Mouse (Mus musculus): Measurements from ENCODE around the gene Bend6. TPM values are rescaled to one million over a fixed set of nuclear protein-coding genes. Genes with fewer than 3 reads are reported as not detected.

Gene Bend6
- polyA plus RNA-seq, 1 experiment from 2014 or later, result 0.21 TPM

DNA sequence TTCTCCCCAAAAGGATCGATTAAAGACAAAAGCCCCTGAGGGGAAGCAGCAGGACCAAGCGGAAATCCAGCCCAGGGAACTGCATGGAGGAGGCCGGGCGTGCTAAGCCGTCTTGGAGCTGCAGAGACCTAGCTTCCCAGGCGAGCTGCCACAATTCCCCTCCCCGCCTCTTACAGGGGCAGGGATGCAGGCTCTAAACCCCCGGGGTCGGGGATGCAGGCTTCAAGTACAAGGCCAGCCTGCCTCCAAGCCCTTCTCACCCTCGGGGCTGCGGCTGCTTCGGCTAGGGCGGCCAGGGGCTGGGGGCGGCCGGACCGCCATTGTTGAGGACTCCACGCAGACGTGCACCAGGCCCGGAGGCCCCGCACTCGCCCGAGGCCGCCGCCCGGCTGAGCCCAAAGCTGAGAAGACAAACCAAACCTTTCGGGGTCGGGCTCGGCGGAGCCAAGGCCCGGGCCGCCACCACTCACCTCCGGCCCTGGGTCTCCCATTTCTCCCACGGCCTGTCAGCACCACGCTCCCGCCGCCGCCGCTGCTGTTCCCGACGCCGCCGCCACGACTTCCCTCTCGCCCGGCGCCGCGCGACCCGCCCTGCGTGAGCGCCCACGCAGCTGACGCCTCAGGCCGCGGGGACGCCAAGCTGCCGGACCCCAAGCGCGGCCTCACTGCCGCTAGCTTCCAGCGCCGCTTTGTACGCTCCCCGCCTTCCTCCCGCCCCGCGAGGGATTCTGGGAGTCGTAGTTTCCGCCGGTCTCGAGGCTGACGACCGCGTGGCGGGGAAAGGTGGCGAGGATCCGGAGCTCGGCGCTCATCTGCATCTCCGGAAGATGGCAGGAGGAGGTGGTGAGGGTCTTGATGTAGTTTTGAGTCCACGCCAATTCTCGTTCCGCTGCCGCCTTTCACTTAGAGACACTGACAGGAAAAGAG lies 93.5 kb downstream of the Bend6 start, which contains the start of gene Zfp451:
Zfp451 (minus strand) TSS at position 728 of the 927 bp plus-strand sequence.
- WGBS, result under 1% methylated on average over 85 of the region's 85 CpGs
- H3K4me1 ChIP-seq (ENCODE audit: insufficient read depth), result peaks cover 8% of the 10 kb centered on the region; the same call in 1 of the 2 replicates

DNA sequence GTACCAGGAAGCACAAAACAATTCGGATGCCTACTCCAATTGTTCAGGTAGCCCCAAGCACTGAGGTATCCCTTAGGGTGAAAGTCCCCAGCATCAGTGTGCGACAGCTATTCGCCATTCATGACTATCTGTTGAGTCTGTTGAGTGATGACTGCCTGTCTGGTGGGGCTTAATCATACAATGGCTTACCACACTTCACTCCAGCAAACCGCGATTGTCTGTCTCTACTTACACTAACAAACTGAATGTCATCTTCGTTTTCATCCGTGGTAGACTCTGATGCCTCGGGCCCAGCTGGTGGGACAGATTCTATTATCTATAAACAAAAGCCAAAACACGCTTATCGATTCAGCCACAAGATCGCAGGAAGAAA lies 94.1 kb downstream of the Bend6 start:
- Histone ChIP-seq H3K27ac (ENCODE audit: low read depth) (peak overlapping the region; percentile 93), H3K9ac (peak overlapping the region; percentile 98), H3K36me3 (ENCODE audit: insufficient read depth) (peaks cover 31% of the 10 kb centered on the region), H3K4me1 (ENCODE audit: insufficient read depth) (peaks cover 8% of the 10 kb centered on the region; the same call in 1 of the 2 replicates), H3K9me3 (ENCODE audit: low read depth, low read length) (no peaks in the 10 kb centered on the region; the same call in 1 of the 2 replicates), H3K4me3 (ENCODE audit: low read depth, low read length) (peak overlapping the region; percentile 89), H3K27me3 (ENCODE audit: insufficient read depth, low read length) (no peaks in the 10 kb centered on the region), H3K4me2 (peak overlapping the region; percentile 83)
- TF ChIP-seq CTCF (IDR thresholded peaks at IDR 0.05; ENCODE audit: low read depth), result no peak
- ATAC-seq (ENCODE audit: insufficient read depth), result 0 out of 2 replicates have a peak, but pooled peaks have one; percentile 2
- WGBS, result 7% methylated on average over 11 of the region's 11 CpGs
- no peak for DNase-seq

More for the DNA sequence above, 93.5 kb downstream of the Bend6 start, which contains the start of gene Zfp451:
- peaks cover 25% of the 10 kb centered on the region for H3K36me3 ChIP-seq (ENCODE audit: insufficient read depth)
- peak within 1 kb of the TSS; percentile 98 for H3K9ac ChIP-seq
- no peaks in the 10 kb centered on the region for H3K9me3 ChIP-seq (ENCODE audit: low read depth, low read length)
- no peaks in the 10 kb centered on the region for H3K27me3 ChIP-seq (ENCODE audit: insufficient read depth, low read length)
- H3K4me3 ChIP-seq (ENCODE audit: low read depth, low read length), result peak within 1 kb of the TSS; percentile 89
- DNase-seq (peak; percentile 96), ATAC-seq (ENCODE audit: insufficient read depth) (peak; percentile 95)
- TF ChIP-seq CTCF (IDR thresholded peaks at IDR 0.05; ENCODE audit: low read depth), result no peak
- H3K4me2 ChIP-seq, result peak within 1 kb of the TSS; percentile 83
- H3K27ac ChIP-seq (ENCODE audit: low read depth), result peak within 1 kb of the TSS; percentile 93

DNA sequence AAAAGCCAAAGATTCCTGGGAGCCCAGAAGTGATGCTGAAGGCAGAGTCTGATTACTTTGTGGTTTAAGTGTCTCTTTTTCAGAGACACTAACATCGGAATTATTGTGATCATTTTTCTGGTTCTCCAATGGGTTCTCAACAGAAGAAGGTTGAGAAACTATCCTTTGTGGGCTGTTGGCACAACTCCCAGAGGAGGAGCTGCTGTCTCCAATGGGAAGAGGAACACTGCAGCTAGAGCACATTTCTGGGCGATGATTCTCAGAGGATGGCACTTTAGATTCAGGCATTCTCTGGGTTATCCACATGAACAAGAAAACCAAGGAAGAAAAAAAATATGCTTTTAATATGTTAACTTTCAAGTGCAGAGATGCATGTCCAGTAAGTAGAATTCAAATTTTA lies 104.3 kb downstream of the Bend6 start:
- WGBS, result 93% methylated on average over 2 of the region's 2 CpGs

More for the DNA sequence above, 104.3 kb downstream of the Bend6 start:
- H3K27ac ChIP-seq (ENCODE audit: low read depth), result no peak overlapping the region
- no peak for TF ChIP-seq CTCF (IDR thresholded peaks at IDR 0.05; ENCODE audit: low read depth)
- DNase-seq (no peak), ATAC-seq (ENCODE audit: insufficient read depth) (no peak)
- H3K36me3 ChIP-seq (ENCODE audit: insufficient read depth), result peaks cover 81% of the 10 kb centered on the region
- no peak overlapping the region for H3K4me2 ChIP-seq
- no peaks in the 10 kb centered on the region for H3K4me1 ChIP-seq (ENCODE audit: insufficient read depth)
- H3K9me3 ChIP-seq (ENCODE audit: low read depth, low read length), result no peaks in the 10 kb centered on the region
- H3K27me3 ChIP-seq (ENCODE audit: insufficient read depth, low read length), result no peaks in the 10 kb centered on the region
- no peak overlapping the region for H3K9ac ChIP-seq
- H3K4me3 ChIP-seq (ENCODE audit: low read depth, low read length), result no peak overlapping the region

Other genes with a start within 250 kb of the Bend6 start
- 42.2 and 46.8 TPM in 2 replicates for gene Prim2, start 238.0 kb downstream of the Bend6 start, polyA plus RNA-seq (2014; fragmentation: Nextera tagmentation; extraction: Ambion mirVana)
- 22.1 and 23.8 TPM in 2 replicates for gene Rab23, start 187.9 kb downstream of the Bend6 start, polyA plus RNA-seq (2014; fragmentation: Nextera tagmentation; extraction: Ambion mirVana)
- gene Bag2, start 150.0 kb downstream of the Bend6 start, polyA plus RNA-seq (2014; fragmentation: Nextera tagmentation; extraction: Ambion mirVana), result 39.4 and 43.8 TPM in 2 replicates
- 32.4 and 34.3 TPM in 2 replicates for gene Zfp451, start 93.2 kb downstream of the Bend6 start, polyA plus RNA-seq (2014; fragmentation: Nextera tagmentation; extraction: Ambion mirVana)
- gene Dst, start 409 bp upstream of the Bend6 start, polyA plus RNA-seq (2014; fragmentation: Nextera tagmentation; extraction: Ambion mirVana), result 15.6 and 16.1 TPM in 2 replicates